Mouse (Mus musculus) brain, embryonic 18.5 days (tissue): ENCODE measurements around the gene Tcf23.

Source experiments
- DNase-seq: peaks from one replicate; pipeline ENCODE4 v3.0.0-alpha.2; 2012; ENCODE audit warnings: low read depth, low spot score

Tcf23 gene

GRCm38 (mm10) chr5:30949654-30950326, 18.7 kb upstream of the Tcf23 start:
- DNase-seq = peak; percentile 68

GRCm38 (mm10) chr5:30950451-30950850, 18.0 kb upstream of the Tcf23 start:
- no peak for DNase-seq

GRCm38 (mm10) chr5:30950922-30951321, 17.5 kb upstream of the Tcf23 start:
- no peak for DNase-seq

GRCm38 (mm10) chr5:30951706-30952105, 16.8 kb upstream of the Tcf23 start:
- DNase-seq = no peak

- DNase-seq = no peak
These were observed 15.9 kb upstream of the Tcf23 start for GRCm38 (mm10) chr5:30952551-30952950.

GRCm38 (mm10) chr5:30954065-30954464, 14.4 kb upstream of the Tcf23 start:
- no peak for DNase-seq

- DNase-seq = no peak
These were observed 13.9 kb upstream of the Tcf23 start for GRCm38 (mm10) chr5:30954556-30954955.

- no peak for DNase-seq
These were observed 12.7 kb upstream of the Tcf23 start for GRCm38 (mm10) chr5:30955751-30956150.

GRCm38 (mm10) chr5:30957891-30958290, 10.6 kb upstream of the Tcf23 start:
- no peak for DNase-seq

- DNase-seq = no peak
These were observed 9.1 kb upstream of the Tcf23 start for GRCm38 (mm10) chr5:30959198-30959854.

- DNase-seq = peak; percentile 95
These were observed 8.4 kb upstream of the Tcf23 start, which contains the start of gene Preb for GRCm38 (mm10) chr5:30959966-30960501. Gene Preb (minus strand): TSS chr5:30960361.

- DNase-seq = no peak
These were observed 7.6 kb upstream of the Tcf23 start for GRCm38 (mm10) chr5:30960814-30961213.

GRCm38 (mm10) chr5:30961545-30962505, 6.6 kb upstream of the Tcf23 start:
- DNase-seq = no peak

- no peak for DNase-seq
These were observed 4.5 kb upstream of the Tcf23 start for GRCm38 (mm10) chr5:30963916-30964315.

- no peak for DNase-seq
These were observed 2.3 kb upstream of the Tcf23 start for GRCm38 (mm10) chr5:30966189-30966588.

- no peak for DNase-seq
These were observed 978 bp downstream of the Tcf23 start for GRCm38 (mm10) chr5:30969440-30969839.

GRCm38 (mm10) chr5:30974870-30975656, 6.6 kb downstream of the Tcf23 start:
- no peak for DNase-seq

- DNase-seq = no peak
These were observed 13.9 kb downstream of the Tcf23 start for GRCm38 (mm10) chr5:30982357-30982756.

GRCm38 (mm10) chr5:30992980-30993676, 24.7 kb downstream of the Tcf23 start:
- DNase-seq = no peak

- DNase-seq = no peak
These were observed 25.6 kb downstream of the Tcf23 start for GRCm38 (mm10) chr5:30994074-30994473.
